Mouse (Mus musculus) G1E (cell line): ENCODE data around the gene Akr1b8.

ENCODE experiments used
- CTCF ChIP-seq: IDR thresholded peaks from 2 replicates; pipeline ENCODE4 v1.5.1; 2012; ENCODE audit warnings: low read depth, low read length, inconsistent platforms, mixed read lengths
- POLR2AphosphoS5 ChIP-seq: IDR thresholded peaks from 2 replicates; pipeline ENCODE4 v1.6.1; 2012; ENCODE audit warnings: low read depth, low read length, inconsistent platforms; ENCODE audit not compliant: insufficient replicate concordance

DNA sequence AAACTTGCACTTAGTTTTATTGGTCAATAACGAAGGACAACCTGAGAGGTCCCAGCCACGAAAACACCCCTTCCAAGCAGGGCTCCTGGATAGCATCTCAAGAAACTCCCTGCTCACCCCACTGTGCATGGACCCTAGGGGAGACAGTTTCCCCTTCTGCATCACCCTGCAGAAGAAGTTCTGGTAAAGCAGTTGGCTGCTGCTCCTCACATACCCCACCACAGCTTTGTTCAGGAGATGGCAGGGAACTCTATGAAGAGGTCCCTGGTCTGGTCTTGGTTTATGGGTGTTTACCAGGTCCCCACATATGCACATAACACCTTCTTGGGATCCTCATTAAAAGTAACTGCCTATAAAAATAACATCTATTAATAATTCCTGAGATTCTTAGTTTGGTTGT is 11.4 kb upstream of the Akr1b8 start:
- no peak for TF ChIP-seq CTCF
- TF ChIP-seq POLR2AphosphoS5 = no peak
